Mouse (Mus musculus) fibroblast of lung, adult 2 months (primary cell): ENCODE measurements at regions not wholly inside any gene's neighbourhood (a gene's known extent, or its start where the extent isn't known, plus 50 kb on each side); places are given as distances from the start of the nearest gene placed in this dataset.

Experiments
- DNase-seq: peaks from one replicate; pipeline ENCODE4 v3.0.0-alpha.2; 2011; ENCODE audit warnings: low read depth

DNA sequence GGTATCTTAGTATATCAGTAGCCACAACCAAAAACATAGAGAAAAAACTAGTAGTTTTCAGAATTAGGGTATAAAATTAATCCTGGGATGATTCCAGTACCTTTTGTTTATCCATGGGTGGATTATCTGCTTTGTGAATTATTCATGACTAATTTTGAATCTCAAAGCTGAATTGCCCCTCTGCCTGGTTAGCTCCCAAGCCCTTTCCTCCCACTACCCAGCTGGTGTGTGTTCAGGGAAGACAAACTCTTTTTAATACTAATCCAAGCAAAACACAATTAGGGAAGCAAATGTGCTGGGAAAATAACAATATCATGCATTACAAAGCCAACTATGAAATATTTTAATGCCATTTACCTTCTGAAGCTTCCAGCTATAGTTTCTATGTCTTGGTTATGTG, 347.4 kb downstream of the Gm43517 start:
- DNase-seq, result no peak

DNA sequence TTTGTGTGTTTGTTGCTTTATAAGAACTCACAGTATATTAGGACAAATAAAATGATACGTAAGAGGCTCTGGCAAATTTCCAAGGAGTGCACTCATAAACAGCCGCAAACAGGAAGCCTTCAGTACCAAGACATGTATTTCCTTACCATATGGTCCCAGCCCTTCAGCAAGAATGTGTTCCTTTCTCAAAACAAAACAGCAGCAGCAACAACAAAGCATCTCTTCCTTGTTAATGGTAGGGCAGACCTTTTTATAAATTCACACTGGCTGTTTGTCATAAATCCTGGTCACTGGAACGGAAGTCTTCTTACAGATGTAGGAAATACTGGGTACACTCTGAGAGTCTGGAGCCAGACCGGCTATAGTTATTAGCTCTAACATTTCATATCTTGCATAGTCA, 352.1 kb downstream of the Gm43517 start:
- DNase-seq, result no peak

GRCm38 (mm10) chr12:49739960-49740740, 355.2 kb downstream of the Gm43517 start:
- DNase-seq, result no peak

- no peak for DNase-seq
Observed at GRCm38 (mm10) chr12:49743402-49743801, 358.4 kb downstream of the Gm43517 start.

GRCm38 (mm10) chr12:49747081-49747480, 362.1 kb downstream of the Gm43517 start:
- no peak for DNase-seq

DNA sequence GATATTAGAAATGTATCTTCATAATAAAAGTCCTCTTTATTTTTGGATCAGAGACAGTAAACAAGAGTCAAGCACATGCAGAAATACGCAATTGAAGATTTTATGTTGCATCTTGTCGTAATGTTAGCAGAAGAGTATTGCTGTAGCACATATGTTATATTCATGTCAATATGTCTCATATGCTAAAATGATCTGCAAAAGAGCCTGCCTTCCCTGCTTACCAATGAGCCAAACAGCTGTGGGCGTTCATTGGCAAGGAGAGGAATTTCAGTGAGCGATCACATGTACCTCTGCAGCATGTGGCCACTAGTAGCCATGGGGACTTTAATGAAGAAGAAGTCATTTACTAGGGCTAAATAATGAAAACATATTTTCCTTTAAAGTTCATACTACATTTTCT, 373.4 kb downstream of the Gm43517 start:
- DNase-seq, result no peak

DNA sequence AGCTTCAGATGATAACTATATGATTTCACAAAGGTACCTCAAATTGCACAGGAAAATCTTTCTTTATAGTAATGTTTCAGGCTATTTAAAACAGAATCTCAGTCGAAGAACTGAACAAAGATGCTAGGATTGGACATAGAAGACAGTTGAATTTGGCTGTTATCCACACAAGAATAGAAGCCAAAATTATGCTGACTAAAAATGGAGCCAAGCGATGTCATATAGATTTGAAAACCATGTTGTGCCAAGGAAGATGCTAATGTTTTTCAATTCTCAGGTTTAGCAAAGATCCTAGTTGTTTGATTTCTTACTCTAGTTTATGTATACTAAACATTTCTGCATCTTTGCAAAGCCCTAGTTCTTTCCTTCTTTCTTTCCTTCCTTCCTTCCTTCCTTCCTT, 379.6 kb downstream of the Gm43517 start:
- no peak for DNase-seq

DNA sequence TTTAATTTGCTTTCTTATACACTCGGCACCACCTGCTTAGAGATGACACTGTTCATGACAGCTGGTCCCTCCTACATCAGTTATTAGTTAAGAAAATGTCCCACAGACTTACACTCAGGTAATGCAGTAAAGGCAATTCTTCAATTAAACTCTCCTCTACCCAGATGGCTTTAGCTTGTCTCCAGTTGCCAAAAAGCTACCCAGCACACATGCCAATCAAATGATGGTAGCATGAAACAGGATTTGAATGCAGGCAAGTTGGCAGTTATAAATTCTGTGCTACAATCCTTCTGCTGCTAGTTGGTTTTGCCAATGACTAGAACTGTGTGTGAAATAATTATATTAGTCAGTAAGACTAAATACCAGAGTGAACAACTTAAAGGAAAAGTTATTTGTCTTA, 423.4 kb downstream of the Gm43517 start:
- DNase-seq, result no peak

DNA sequence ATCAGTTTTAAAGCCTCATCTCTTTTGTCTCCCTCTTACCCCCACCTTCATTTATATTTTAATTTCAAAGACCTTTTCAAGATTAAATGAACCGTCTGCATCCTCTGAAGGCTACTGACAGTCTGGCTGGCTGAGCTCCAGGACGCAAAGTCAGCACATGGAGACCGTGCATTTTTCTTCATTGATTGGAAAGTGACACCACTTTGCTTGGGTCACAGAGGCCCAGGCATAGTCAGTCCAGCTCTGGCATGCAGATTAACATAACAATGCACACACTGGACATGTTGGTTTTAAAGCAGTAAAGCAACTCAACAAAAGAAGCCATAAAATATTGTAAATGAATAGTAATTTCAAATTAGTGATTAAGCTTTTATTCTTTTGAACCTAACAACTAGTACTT, 429.7 kb downstream of the Gm43517 start:
- DNase-seq, result no peak

DNA sequence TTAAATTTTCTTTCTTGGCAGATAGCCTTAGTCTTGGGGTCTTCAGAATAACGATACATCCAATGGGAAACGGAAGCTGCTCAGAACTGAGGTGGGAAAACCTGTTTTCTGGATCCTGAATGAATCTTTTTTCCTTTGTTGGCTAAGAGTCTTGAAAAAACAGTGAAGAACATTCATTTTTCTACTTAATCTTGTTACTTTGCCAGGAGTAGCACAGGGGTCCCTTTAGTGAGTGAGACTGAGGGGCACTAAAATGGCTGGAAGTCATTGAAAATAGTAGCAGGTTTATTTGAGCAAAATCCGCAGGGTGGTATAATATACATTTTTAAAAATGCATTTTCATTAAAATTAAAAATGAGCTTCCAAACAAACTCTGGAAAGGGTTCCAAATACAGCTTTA, 442.8 kb downstream of the Gm43517 start:
- no peak for DNase-seq

DNA sequence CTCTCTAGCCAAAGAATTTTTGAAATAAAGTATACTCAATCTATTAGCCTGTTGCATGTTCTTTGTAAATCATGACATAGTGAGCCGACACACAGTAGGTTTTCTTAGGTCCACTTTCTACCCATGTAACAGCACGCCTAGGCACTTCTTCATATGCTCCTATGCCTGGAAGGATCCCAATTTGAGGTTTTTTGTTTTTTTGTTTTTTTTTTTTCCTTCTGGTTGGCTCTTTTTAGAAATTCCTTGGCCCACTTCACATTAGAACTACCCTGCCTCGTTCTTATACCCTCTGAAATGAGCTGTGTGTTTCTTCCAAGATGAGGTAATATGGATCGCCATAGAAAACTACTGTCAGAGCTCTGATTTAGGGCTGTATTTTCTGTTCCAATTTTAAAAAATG, 443.6 kb downstream of the Gm43517 start:
- DNase-seq, result no peak

- DNase-seq, result no peak
Observed at GRCm38 (mm10) chr12:49830665-49831064, 445.7 kb downstream of the Gm43517 start.

DNA sequence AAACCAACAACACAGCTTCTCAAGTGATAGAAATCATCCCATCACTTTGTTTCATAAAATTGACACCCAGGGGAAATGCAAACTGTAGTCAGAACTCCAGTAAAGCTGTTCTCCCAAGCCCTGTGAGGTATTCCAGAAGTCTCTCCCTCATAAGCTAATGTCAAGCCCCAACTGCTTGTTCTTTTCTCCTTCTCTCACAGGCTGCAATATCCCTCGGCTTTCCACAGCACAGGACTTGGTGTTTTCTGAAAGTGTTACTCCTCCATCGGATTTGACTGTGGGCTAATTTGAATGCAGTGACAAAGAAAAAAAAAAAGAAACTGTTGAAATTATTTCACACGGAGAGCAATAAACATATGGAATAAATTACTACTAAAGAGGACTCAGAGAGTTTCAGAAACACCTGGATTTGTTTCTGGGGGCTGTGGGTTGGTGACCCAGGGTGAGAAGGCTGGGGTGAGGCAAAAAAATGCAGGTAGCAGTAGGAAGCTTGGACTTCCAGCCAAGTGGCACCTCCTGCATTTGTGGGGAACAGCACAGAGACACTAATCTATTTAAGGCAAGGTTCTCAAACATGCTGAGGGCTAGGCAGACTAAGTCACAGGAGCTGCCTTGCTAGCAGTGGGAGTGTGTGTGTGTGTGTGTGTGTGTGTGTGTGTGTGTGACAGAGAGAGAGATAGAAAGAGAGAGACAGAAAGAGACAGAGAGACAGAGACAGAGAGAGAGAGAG, 447.3 kb downstream of the Gm43517 start:
- no peak for DNase-seq

DNA sequence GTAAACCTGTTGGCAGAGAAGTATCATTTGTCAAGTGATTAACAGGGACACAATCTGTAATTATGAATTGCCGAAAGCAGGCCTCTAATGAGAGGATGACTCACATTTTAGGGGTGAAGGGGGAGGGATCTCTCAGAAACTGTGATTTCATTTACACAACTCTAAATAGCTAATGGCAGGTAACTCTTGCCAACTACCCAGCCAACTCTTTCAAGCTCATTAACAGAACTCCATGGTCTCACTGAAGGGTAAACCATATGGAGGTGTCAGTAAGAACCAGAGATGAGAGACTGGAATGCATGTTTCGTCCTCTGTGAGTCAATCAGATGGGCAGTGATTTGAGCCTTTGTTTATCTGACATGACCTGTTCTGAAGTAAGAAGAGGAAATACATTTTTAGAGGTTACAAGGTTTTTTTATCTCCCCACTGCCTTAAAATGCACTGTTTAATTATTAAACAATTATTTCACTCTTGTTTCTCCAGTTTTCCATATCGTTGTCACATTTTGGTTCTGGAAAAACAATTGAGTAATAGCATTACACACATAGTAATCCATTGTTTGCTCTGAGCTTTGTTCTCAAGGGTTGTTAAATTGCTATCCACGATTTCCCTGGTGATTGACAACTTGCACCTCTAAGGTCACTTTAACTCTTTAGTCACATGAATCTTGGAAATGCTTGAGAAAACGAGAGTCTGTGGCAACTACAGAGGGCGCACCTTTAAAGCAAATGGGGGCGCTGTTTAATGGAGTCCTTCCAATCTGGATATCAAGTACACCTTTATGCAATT, 451.5 kb downstream of the Gm43517 start:
- no peak for DNase-seq

- DNase-seq, result no peak
Observed at GRCm38 (mm10) chr12:49885507-49885906, 500.5 kb downstream of the Gm43517 start.

- DNase-seq, result peak; percentile 46
Observed at GRCm38 (mm10) chr12:49887246-49887645, 502.3 kb downstream of the Gm43517 start.

- DNase-seq, result no peak
Observed at GRCm38 (mm10) chr12:49897768-49898167, 512.8 kb downstream of the Gm43517 start.

DNA sequence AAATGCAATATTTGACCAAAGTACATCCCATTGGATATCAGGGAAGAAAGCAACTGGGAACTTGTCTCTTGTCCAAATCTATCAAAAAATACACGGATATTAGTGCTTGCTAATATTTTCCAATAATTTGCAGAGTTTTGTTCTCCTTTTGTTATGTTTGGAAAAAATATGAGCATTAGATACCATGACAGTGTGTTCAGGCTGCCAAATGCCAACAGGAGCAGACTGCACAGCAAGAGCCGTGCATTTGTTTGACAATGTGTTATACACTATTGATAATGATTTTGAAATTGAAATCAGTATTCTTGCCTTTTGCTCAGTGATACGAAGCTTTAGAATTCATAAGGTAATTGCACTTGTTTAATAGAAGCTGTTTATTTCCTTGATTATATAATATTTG, 530.7 kb downstream of the Gm43517 start:
- DNase-seq, result no peak

GRCm38 (mm10) chr12:49921608-49922007, 536.6 kb downstream of the Gm43517 start:
- DNase-seq, result no peak

DNA sequence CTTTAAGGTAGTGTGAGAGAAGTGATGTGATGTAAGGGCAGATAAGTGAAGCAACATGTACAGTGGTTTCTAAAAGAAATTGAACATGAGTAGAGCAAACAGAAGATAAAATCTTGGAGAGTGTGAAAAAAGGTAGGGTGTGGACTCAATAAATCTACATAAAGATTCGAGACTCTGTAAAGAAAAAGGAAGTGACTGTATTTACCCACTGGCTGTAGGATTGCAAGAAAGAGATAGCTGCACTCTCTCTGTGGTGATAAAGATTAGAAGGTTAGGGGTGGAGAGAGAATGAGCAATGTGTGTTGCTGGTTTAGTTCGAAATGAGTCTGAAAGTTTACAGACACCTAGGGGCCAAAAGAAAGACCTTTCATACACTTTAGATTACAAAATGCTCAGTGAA, 555.8 kb downstream of the Gm43517 start:
- DNase-seq, result no peak

GRCm38 (mm10) chr12:49944911-49945627, 560.1 kb downstream of the Gm43517 start:
- DNase-seq, result no peak

- DNase-seq, result no peak
Observed at GRCm38 (mm10) chr12:49945628-49946220, 560.8 kb downstream of the Gm43517 start.
